Mouse (Mus musculus) E14TG2a.4 (cell line): ENCODE results near the gene Tceanc2.

ENCODE experiments used
- H3K27me3 ChIP-seq: 2 replicates; pipeline ENCODE4 v1.6.1; 2014; ENCODE audit warnings: low read length, control low read depth; ENCODE audit not compliant: insufficient read depth
- H3K36me3 ChIP-seq: 2 replicates; pipeline ENCODE4 v1.6.1; 2014; ENCODE audit warnings: low read length, control low read depth; ENCODE audit not compliant: insufficient read depth
- H3K4me1 ChIP-seq: replicated peaks from 2 replicates; pipeline ENCODE4 v1.6.1; 2014; ENCODE audit warnings: low read depth, low read length, control low read depth
- H3K4me3 ChIP-seq: replicated peaks from 2 replicates; pipeline ENCODE4 v1.5.1; 2014; ENCODE audit warnings: mild to moderate bottlenecking, low read length
- H3K9me3 ChIP-seq: 2 replicates; pipeline ENCODE4 v1.6.1; 2014; ENCODE audit warnings: low read length, control low read depth
- CTCF ChIP-seq: conservative IDR thresholded peaks from 2 replicates; pipeline ENCODE4 v1.5.1; 2014; ENCODE audit warnings: low read length
- NANOG ChIP-seq: IDR thresholded peaks from 2 replicates; pipeline ENCODE4 v1.6.1; 2014; ENCODE audit warnings: borderline replicate concordance, low read length, mixed read lengths
- POU5F1 ChIP-seq: IDR thresholded peaks from 2 replicates; pipeline ENCODE4 v1.6.1; 2014; ENCODE audit warnings: low read length, borderline replicate concordance

Tceanc2 gene

DNA sequence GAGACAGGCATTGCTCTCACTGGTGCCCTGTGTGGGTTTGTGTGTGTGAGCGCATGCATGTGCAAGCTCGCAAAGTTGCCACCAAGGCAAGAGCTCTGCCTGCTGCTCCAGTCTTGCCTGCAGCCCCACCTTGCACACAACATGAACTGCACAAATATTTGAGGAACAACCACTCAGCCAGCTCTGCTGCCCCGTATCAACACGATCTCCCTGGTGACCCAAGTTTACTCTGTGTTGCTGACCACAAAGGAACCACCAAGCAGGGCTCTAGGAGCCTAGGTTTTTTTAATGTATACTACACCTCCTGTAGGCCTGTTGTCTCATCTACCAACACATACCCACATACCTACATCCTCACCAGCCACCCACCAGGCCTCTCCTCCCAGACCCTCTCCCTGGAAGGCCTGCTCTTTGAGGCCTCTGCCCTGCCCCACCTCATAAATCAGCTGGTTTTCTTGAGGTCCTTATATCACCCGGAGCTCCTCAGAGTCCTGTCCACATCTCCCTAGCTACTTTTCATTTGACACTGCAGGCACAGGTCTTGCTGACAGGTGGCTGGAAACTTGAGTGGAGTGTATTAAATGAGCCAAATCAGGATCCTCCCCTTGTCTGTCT is 31.7 kb upstream of the Tceanc2 start:
- Histone ChIP-seq H3K4me1 (peaks cover 4% of the 10 kb centered on the region), H3K27me3 (no peaks in the 10 kb centered on the region), H3K36me3 (peaks cover 9% of the 10 kb centered on the region; the same call in 1 of the 2 replicates), H3K4me3 (no peak overlapping the region), H3K9me3 (no peaks in the 10 kb centered on the region)
- no peak for TF ChIP-seq POU5F1
- no peak for TF ChIP-seq NANOG
- no peak for TF ChIP-seq CTCF

DNA sequence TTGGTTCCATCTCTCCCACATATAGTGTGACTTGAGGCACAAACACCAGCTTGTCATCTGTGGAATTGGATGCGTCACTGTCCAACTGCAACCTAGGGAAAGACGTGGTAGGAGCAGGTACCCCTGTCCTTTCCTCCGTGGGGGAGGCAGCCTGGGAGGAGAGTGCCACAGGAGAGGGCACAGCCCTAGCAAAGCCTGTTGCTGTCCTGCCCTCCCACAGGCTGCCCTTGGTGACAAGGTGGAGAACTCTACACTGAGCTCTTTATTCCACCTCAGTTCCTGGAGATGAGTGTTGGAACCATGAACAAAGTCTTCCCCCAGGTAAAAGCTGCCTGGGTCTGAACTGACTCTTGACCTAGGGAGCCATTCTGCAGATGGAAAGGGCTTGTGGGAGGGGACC is 30.0 kb upstream of the Tceanc2 start, which contains the start of gene Ldlrad1:
Gene Ldlrad1, plus strand, starts transcription at position 301 of the 400 bp plus-strand sequence.
- H3K9me3 ChIP-seq: no peaks in the 10 kb centered on the region
- H3K27me3 ChIP-seq: no peaks in the 10 kb centered on the region
- H3K4me3 ChIP-seq: no peak within 1 kb of the TSS
- peaks cover 4% of the 10 kb centered on the region for H3K4me1 ChIP-seq
- H3K36me3 ChIP-seq: peaks cover 17% of the 10 kb centered on the region
- TF ChIP-seq CTCF: no peak
- TF ChIP-seq NANOG: no peak
- no peak for TF ChIP-seq POU5F1

DNA sequence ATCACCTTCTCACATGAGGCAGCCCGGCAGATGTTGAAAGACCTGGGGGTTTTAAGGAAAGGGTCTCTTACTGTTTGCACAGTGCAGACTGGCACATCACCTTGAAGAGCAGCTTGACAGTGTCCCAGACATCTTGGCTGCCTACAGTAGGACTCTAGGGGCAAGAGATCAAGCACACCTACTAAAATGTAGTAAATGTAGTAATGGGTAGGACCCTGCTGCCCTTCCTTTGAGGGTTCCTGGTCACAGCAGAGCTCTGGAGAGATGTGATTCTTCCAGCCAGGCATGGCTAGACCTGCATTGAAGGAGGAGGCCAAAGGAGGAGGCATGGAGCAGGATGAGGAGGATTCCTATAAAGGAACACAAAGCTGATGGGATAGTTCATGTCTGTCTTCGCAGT is 28.1 kb upstream of the Tceanc2 start:
- Histone ChIP-seq H3K36me3 (peaks cover 30% of the 10 kb centered on the region), H3K4me3 (no peak overlapping the region), H3K9me3 (no peaks in the 10 kb centered on the region), H3K4me1 (peaks cover 8% of the 10 kb centered on the region; the same call in 1 of the 2 replicates), H3K27me3 (no peaks in the 10 kb centered on the region)
- TF ChIP-seq NANOG: no peak
- TF ChIP-seq POU5F1: no peak
- TF ChIP-seq CTCF: no peak

DNA sequence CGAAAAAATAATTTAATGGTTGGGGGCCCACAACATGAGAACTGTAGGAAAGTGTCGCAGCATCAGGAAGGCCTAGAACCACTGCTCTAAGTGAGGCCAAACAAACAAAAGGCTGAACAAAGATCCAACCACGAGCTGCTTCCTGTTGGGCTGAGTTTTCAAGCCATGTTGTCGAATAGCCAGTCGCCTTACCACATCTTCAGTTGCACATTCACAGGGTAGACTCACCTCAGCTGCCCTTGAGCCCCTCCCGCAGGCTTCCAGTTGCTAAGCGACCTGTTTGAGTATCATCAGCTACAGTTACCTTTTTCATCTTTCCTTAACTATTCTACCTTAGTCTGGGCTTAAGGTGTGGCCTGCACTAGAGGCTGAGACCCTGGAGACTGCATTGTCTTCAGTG is 24.1 kb upstream of the Tceanc2 start:
- Histone ChIP-seq H3K4me3 (no peak overlapping the region), H3K36me3 (peaks cover 70% of the 10 kb centered on the region), H3K4me1 (peaks cover 8% of the 10 kb centered on the region; the same call in 1 of the 2 replicates), H3K9me3 (no peaks in the 10 kb centered on the region), H3K27me3 (no peaks in the 10 kb centered on the region)
- TF ChIP-seq POU5F1: no peak
- no peak for TF ChIP-seq CTCF
- no peak for TF ChIP-seq NANOG

DNA sequence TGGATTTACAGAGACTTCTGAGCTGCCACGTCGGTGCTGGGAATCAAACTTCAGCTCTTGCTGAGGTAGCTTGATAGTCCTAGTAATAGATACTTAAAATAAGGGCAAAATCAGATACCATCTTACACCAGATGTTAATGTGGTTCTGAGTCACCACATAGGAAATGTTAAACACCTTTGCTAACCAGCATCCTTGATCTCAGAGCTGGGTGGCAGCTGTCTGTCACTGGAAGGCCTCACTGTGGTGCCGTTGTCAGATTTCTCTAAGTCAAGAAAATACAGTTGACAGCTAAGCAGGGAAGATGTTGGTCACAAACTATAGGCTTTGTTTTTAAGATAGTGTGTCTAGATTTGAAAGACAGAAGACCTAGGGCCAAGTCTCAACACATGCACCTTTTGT is 22.9 kb upstream of the Tceanc2 start:
- Histone ChIP-seq H3K4me1 (peaks cover 8% of the 10 kb centered on the region; the same call in 1 of the 2 replicates), H3K36me3 (peaks cover 81% of the 10 kb centered on the region), H3K27me3 (no peaks in the 10 kb centered on the region), H3K9me3 (no peaks in the 10 kb centered on the region), H3K4me3 (no peak overlapping the region)
- no peak for TF ChIP-seq NANOG
- no peak for TF ChIP-seq CTCF
- TF ChIP-seq POU5F1: no peak

DNA sequence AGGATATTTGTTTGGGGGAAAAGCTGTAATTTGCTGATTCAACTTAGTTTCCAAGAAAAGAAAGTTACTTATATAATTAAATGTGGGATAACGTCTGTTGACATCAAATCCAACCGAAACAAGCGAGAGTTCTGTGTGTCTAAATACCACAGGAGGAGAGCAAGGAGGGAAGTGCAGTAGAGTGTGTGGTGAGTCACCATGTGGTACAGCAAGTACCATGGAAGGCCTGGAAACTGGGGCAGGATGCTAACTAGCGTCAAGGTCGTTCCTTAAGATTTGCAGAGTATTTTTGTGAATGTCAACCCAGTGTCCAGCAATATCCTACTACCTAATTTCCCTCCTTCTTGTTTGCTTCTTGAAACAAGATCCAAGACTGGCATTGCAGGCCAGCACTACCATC is 19.2 kb upstream of the Tceanc2 start:
- H3K9me3 ChIP-seq: no peaks in the 10 kb centered on the region
- peaks cover 93% of the 10 kb centered on the region for H3K36me3 ChIP-seq
- H3K4me1 ChIP-seq: peaks cover 2% of the 10 kb centered on the region; the same call in 1 of the 2 replicates
- H3K4me3 ChIP-seq: no peak overlapping the region
- H3K27me3 ChIP-seq: no peaks in the 10 kb centered on the region
- no peak for TF ChIP-seq POU5F1
- TF ChIP-seq NANOG: no peak
- TF ChIP-seq CTCF: no peak

DNA sequence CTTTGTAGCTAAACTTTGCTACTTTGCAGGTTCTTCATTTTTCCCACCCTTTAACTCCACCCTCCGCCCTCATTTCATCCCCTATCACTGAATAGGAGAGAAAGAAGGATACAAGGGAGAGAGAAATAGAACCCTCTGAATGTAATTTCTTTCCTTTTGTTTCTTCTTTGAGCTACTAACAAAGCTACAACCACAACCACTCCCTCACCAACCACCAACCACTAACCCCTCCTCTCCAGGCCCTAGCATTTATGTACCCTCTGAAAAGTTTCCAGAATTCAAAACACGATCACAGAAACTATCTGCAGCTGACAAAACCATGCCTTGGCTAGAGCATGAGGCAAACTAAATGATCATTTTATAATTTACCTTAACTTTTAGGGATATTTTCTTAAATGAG is 17.5 kb upstream of the Tceanc2 start:
- no peaks in the 10 kb centered on the region for H3K4me1 ChIP-seq
- peaks cover 94% of the 10 kb centered on the region for H3K36me3 ChIP-seq
- no peak overlapping the region for H3K4me3 ChIP-seq
- no peaks in the 10 kb centered on the region for H3K27me3 ChIP-seq
- no peak for TF ChIP-seq POU5F1
- no peak for TF ChIP-seq NANOG
- TF ChIP-seq CTCF: no peak
- no peaks in the 10 kb centered on the region for H3K9me3 ChIP-seq

DNA sequence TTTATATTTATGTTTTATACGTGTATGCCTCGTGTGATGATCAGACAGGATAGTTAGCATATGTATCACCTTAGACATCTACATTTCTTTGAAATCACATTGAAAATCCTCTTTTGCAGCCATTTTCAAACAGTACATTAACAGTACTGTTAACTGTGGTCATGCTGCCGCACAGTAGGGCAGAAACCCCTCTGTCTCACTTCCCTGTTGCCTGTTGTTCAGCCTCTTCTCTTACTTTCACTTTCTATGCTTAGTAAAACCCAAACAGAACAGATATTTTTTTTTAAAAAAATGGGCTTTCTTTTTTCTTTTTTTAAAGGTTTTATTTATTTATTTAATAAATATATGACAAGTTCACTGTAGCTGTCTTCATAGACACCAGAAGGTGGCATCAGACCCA is 14.9 kb upstream of the Tceanc2 start:
- no peaks in the 10 kb centered on the region for H3K27me3 ChIP-seq
- TF ChIP-seq NANOG: no peak
- no peak for TF ChIP-seq POU5F1
- no peak for TF ChIP-seq CTCF
- H3K4me3 ChIP-seq: no peak overlapping the region
- H3K36me3 ChIP-seq: peaks cover 92% of the 10 kb centered on the region
- peaks cover 7% of the 10 kb centered on the region; the same call in 1 of the 2 replicates for H3K4me1 ChIP-seq
- H3K9me3 ChIP-seq: no peaks in the 10 kb centered on the region

DNA sequence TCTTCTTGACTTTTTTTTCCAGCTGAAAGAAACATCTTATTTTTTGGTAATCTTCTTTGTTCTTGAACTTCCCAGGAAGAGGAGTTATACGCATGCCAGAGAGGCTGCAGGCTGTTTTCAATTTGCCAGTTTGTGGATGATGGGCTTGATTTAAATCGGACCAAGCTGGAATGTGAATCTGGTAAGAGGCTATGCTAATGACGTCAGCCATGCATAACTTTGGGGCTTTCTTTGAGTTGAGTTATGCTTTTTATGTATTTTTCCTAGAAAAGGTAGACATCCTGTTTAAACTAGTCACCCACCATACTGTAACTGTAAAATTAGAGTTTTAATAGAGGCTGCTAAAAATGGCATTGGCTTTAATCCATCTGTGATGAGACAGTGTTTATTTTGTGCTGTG is 6.8 kb upstream of the Tceanc2 start:
- TF ChIP-seq NANOG (no peak), POU5F1 (no peak), CTCF (no peak)
- Histone ChIP-seq H3K9me3 (no peaks in the 10 kb centered on the region), H3K4me3 (no peak overlapping the region), H3K36me3 (peaks cover 51% of the 10 kb centered on the region), H3K27me3 (no peaks in the 10 kb centered on the region), H3K4me1 (peaks cover 34% of the 10 kb centered on the region)

DNA sequence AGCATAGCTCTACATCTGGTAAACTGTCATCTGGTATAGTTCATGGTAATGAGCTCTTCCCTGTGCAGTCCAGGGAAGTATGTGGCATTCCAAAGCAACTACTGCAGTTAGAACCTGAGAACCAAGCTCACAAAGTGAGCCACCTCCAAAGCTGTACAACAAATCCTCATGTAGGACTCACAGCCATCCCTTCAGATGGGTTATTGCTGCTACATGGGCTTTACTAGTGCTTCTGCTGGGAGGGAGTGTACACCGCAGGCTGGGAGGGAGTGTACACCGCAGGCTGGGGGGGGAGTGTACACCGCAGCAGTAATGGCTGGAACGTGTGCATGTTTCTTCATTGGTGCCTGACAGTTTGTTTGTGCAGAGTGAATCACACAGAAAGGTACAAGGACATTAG is 4.3 kb upstream of the Tceanc2 start:
- Histone ChIP-seq H3K4me3 (no peak overlapping the region), H3K27me3 (no peaks in the 10 kb centered on the region), H3K36me3 (peaks cover 28% of the 10 kb centered on the region), H3K4me1 (peaks cover 39% of the 10 kb centered on the region), H3K9me3 (no peaks in the 10 kb centered on the region)
- no peak for TF ChIP-seq NANOG
- no peak for TF ChIP-seq POU5F1
- no peak for TF ChIP-seq CTCF
